Mouse (Mus musculus): ENCODE measurements at regions not wholly inside any gene's neighbourhood (a gene's known extent, or its start where the extent isn't known, plus 50 kb on each side); places are given as distances from the start of the nearest gene placed in this dataset.

DNA sequence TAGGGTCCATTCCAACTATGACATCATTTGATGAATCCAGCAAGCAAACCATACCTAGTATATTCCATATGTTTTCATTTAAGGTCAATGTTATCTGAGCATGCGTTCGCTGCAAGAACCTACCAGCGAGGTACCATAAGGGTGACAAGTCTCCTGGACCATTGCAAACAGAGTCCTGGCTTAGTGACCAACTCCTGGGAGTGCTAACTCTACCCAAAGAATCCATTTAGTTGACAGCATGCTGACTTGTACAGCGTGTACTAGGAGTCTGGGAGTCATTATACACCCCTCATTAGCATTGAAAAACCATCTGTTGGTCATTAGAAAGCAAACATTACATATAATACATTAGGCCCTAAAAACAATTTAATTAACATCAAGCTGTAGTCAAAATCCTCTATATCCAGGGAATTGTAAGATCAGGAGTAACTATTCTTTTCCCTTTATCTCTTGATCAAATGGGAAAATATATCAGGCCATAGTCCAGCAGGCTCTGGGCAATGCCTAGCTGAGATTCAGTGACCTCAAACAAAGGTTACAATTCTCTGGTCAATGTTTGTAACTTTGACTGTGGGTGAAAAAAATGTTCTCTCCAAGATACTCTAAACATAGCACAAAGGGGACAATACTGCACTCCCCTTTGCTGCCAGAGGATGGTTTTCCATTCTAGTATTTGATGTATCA is 255.9 kb upstream of the Ldb2 start:
- Histone ChIP-seq H3K4me2 (ENCODE audit: insufficient read depth, low read depth, poor library complexity, severe bottlenecking) (no peak overlapping the region), H3K4me1 (ENCODE audit: control insufficient read depth in 1 of 2, insufficient read depth in 2 of 2) (peaks cover 0 to 9% of the 10 kb centered on the region in 2 experiments; a peak in 2 of 4 replicates), H3K27ac (ENCODE audit: insufficient read depth, low read depth) (no peak overlapping the region), H3K36me3 (replicated peaks in 1 of 2; ENCODE audit: control insufficient read depth in 1 of 2, insufficient read depth in 1 of 2, low read length in 1 of 2) (no peaks in the 10 kb centered on the region), H3K9ac (ENCODE audit: insufficient read depth, low read depth) (no peak overlapping the region), H3K79me2 (replicated peaks; ENCODE audit: control insufficient read depth, extremely low read depth, insufficient read depth, poor library complexity, severe bottlenecking) (no peaks in the 10 kb centered on the region), H3K4me3 (replicated peaks in 1 of 3; ENCODE audit: low read depth in 2 of 3, low read length in 2 of 3, poor library complexity in 1 of 3) (no peak overlapping the region), H3K9me3 (replicated peaks; ENCODE audit: low read length) (no peaks in the 10 kb centered on the region), H3K27me3 (replicated peaks) (no peaks in the 10 kb centered on the region)
- no peak for DNase-seq (ENCODE audit: extremely low read depth)
- in situ Hi-C loops (cut with MboI; ENCODE audit: low pct_ligation_motif_present, low pct_unique_long_range_greater_than_20kb, low sequenced_read_pairs) (no loop called here), dilution Hi-C loops (cut with MboI; ENCODE audit: extremely low pct_ligation_motif_present, extremely low pct_unique_long_range_greater_than_20kb, low sequenced_read_pairs) (no loop called here)
- TF ChIP-seq ZNF384 (IDR thresholded peaks at IDR 0.05; ENCODE audit: low read depth, low read length), result no peak
- no peak for TF ChIP-seq EP300 (IDR thresholded peaks at IDR 0.05; ENCODE audit: low read length)
- no peak for TF ChIP-seq MAZ (IDR thresholded peaks at IDR 0.05; ENCODE audit: low read depth, low read length)
- no peak for TF ChIP-seq CTCF (conservative IDR thresholded peaks at IDR 0.05 in 1 of 2, IDR thresholded peaks at IDR 0.05 in 1 of 2; ENCODE audit: low read depth in 2 of 2, low read length in 2 of 2)
- TF ChIP-seq CHD2 (IDR thresholded peaks at IDR 0.05; ENCODE audit: low read length), result no peak
- TF ChIP-seq SMC3 (IDR thresholded peaks at IDR 0.05; ENCODE audit: low read depth, low read length), result no peak
- no peak for TF ChIP-seq ETS1 (conservative IDR thresholded peaks at IDR 0.05; ENCODE audit: low read depth, low read length)
- no peak for TF ChIP-seq PAX5 (IDR thresholded peaks at IDR 0.05; ENCODE audit: low read length)
- TF ChIP-seq E2F4 (IDR thresholded peaks at IDR 0.05; ENCODE audit: insufficient replicate concordance, low read depth, low read length), result no peak
- no peak for TF ChIP-seq MXI1 (IDR thresholded peaks at IDR 0.05; ENCODE audit: low read depth, low read length)
- no peak for TF ChIP-seq ZC3H11A (IDR thresholded peaks at IDR 0.05; ENCODE audit: low read depth, low read length)

GRCm38 (mm10) chr5:45049410-45049809 is 249.9 kb upstream of the Ldb2 start:
- Histone ChIP-seq H3K36me3 (replicated peaks in 1 of 2; ENCODE audit: control insufficient read depth in 1 of 2, insufficient read depth in 1 of 2, low read length in 1 of 2) (no peaks in the 10 kb centered on the region), H3K27me3 (replicated peaks) (no peaks in the 10 kb centered on the region), H3K79me2 (replicated peaks; ENCODE audit: control insufficient read depth, extremely low read depth, insufficient read depth, poor library complexity, severe bottlenecking) (no peaks in the 10 kb centered on the region), H3K4me3 (replicated peaks in 1 of 3; ENCODE audit: low read depth in 2 of 3, low read length in 2 of 3, poor library complexity in 1 of 3) (no peak overlapping the region), H3K9me3 (replicated peaks; ENCODE audit: low read length) (no peaks in the 10 kb centered on the region), H3K4me2 (ENCODE audit: insufficient read depth, low read depth, poor library complexity, severe bottlenecking) (no peak overlapping the region), H3K4me1 (ENCODE audit: control insufficient read depth in 1 of 2, insufficient read depth in 2 of 2) (peaks cover 0 to 22% of the 10 kb centered on the region in 2 experiments; a peak in 2 of 4 replicates), H3K9ac (ENCODE audit: insufficient read depth, low read depth) (no peak overlapping the region), H3K27ac (ENCODE audit: insufficient read depth, low read depth) (no peak overlapping the region)
- dilution Hi-C loops (cut with MboI; ENCODE audit: extremely low pct_ligation_motif_present, extremely low pct_unique_long_range_greater_than_20kb, low sequenced_read_pairs) (no loop called here), in situ Hi-C loops (cut with MboI; ENCODE audit: low pct_ligation_motif_present, low pct_unique_long_range_greater_than_20kb, low sequenced_read_pairs) (no loop called here)
- no peak for TF ChIP-seq POLR2A (IDR thresholded peaks at IDR 0.05; ENCODE audit: low read depth, low read length)
- TF ChIP-seq USF1 (IDR thresholded peaks at IDR 0.05; ENCODE audit: low read depth, low read length), result no peak
- no peak for TF ChIP-seq ZKSCAN1 (IDR thresholded peaks at IDR 0.05; ENCODE audit: borderline replicate concordance, low read depth, low read length)
- no peak for TF ChIP-seq ETS1 (conservative IDR thresholded peaks at IDR 0.05; ENCODE audit: low read depth, low read length)
- TF ChIP-seq NRF1 (IDR thresholded peaks at IDR 0.05; ENCODE audit: low read depth, low read length), result no peak
- no peak for TF ChIP-seq CHD2 (IDR thresholded peaks at IDR 0.05; ENCODE audit: low read length)
- TF ChIP-seq RAD21 (IDR thresholded peaks at IDR 0.05; ENCODE audit: low read depth, low read length), result no peak
- TF ChIP-seq UBTF (IDR thresholded peaks at IDR 0.05; ENCODE audit: low read depth, low read length), result no peak
- no peak for TF ChIP-seq NELFE (IDR thresholded peaks at IDR 0.05; ENCODE audit: low read depth, low read length)
- no peak for TF ChIP-seq ELF1 (IDR thresholded peaks at IDR 0.05; ENCODE audit: low read depth, low read length)
- no peak for TF ChIP-seq MAZ (IDR thresholded peaks at IDR 0.05; ENCODE audit: low read depth, low read length)
- TF ChIP-seq TCF12 (IDR thresholded peaks at IDR 0.05; ENCODE audit: low read depth, low read length), result no peak
- no peak for TF ChIP-seq GABPA (IDR thresholded peaks at IDR 0.05; ENCODE audit: insufficient replicate concordance, low read depth, low read length)
- no peak for TF ChIP-seq CHD1 (IDR thresholded peaks at IDR 0.05; ENCODE audit: low read depth, low read length)
- no peak for TF ChIP-seq E2F4 (IDR thresholded peaks at IDR 0.05; ENCODE audit: insufficient replicate concordance, low read depth, low read length)
- TF ChIP-seq SMC3 (IDR thresholded peaks at IDR 0.05; ENCODE audit: low read depth, low read length), result no peak
- no peak for TF ChIP-seq TBP (conservative IDR thresholded peaks at IDR 0.05; ENCODE audit: low read depth, low read length)
- peak; percentile 39 for DNase-seq (ENCODE audit: extremely low read depth)
